Mouse (Mus musculus) embryonic facial prominence, embryonic 14.5 days (tissue): ENCODE results near the gene Pemt. TPM values are rescaled to one million over a fixed set of nuclear protein-coding genes. Genes with fewer than 3 reads are reported as not detected.

Experiments used
- ATAC-seq: fragments of 200-750 bp; cut with Nextera tagmentation; 2 replicates; pipeline ENCODE4 v1.8.0; 2017; ENCODE audit warnings: low read depth, moderate number of reproducible peaks, moderate TSS enrichment
- DNase-seq: peaks from one replicate; pipeline ENCODE4 v3.0.0-alpha.2; 2015; ENCODE audit warnings: low spot score
- H3K27ac ChIP-seq: fragments of 300-500 bp; sonication (generic); replicated peaks from 2 replicates; pipeline ENCODE4 v1.5.1; 2014; ENCODE audit warnings: low read depth, mild to moderate bottlenecking, low read length, moderate library complexity
- H3K27me3 ChIP-seq: fragments of 300-500 bp; sonication (generic); replicated peaks from 2 replicates; pipeline ENCODE4 v1.6.1; 2014; ENCODE audit warnings: low read length; ENCODE audit not compliant: control insufficient read depth, insufficient read depth
- H3K36me3 ChIP-seq: fragments of 300-500 bp; sonication (generic); 2 replicates; pipeline ENCODE4 v1.6.1; 2014; ENCODE audit warnings: low read length, mixed read lengths; ENCODE audit not compliant: control insufficient read depth, insufficient read depth
- H3K4me1 ChIP-seq: fragments of 300-500 bp; sonication (generic); 2 replicates; pipeline ENCODE4 v1.6.1; 2014; ENCODE audit warnings: antibody characterized with exemption, low read length; ENCODE audit not compliant: control insufficient read depth, insufficient read depth
- H3K4me2 ChIP-seq: fragments of 300-500 bp; sonication (generic); 2 replicates; pipeline ENCODE4 v1.6.1; 2014; ENCODE audit warnings: low read depth, mild to moderate bottlenecking, low read length, moderate library complexity, mixed read lengths
- H3K4me3 ChIP-seq: fragments of 300-500 bp; sonication (generic); 2 replicates; pipeline ENCODE4 v1.5.1; 2014; ENCODE audit warnings: low read depth, mild to moderate bottlenecking, low read length
- H3K9ac ChIP-seq: fragments of 300-500 bp; sonication (generic); 2 replicates; pipeline ENCODE4 v1.6.1; 2014; ENCODE audit warnings: low read depth, mild to moderate bottlenecking, low read length, moderate library complexity, mixed read lengths
- H3K9me3 ChIP-seq: fragments of 300-500 bp; sonication (generic); 2 replicates; pipeline ENCODE4 v1.6.1; 2016; ENCODE audit warnings: low read length; ENCODE audit not compliant: control insufficient read depth
- WGBS: fragments of 180-500 bp; shearing (Covaris S2); extraction: QIAGEN DNeasy Blood & Tissue Kit; methylation state at CpG from one replicate; pipeline ENCODE4 v1.1.7; 2014; 5-methylcytosine and 5-hydroxymethylcytosine counted together
- polyA plus RNA-seq: library from polyadenylated mRNA; unstranded; fragments of >200 nt; fragmentation: Nextera tagmentation; extraction: Ambion mirVana; gene quantifications from 2 replicates; pipeline ENCODE4 v1.2.1, GENCODE M21; 2014

The Pemt gene
- polyA plus RNA-seq, 1 experiment from 2014 or later, result 9.2 TPM

- no peak overlapping the region for H3K4me2 ChIP-seq
- ATAC-seq, result no peak
- no peak for DNase-seq
- H3K4me1 ChIP-seq, result no peaks in the 10 kb centered on the region
- H3K9me3 ChIP-seq, result no peaks in the 10 kb centered on the region
- no peaks in the 10 kb centered on the region for H3K27me3 ChIP-seq
- no peak overlapping the region for H3K4me3 ChIP-seq
- H3K36me3 ChIP-seq, result no peaks in the 10 kb centered on the region
- H3K9ac ChIP-seq, result no peak overlapping the region
- H3K27ac ChIP-seq, result no peak overlapping the region
- 77% methylated on average over 5 of the region's 5 CpGs for WGBS
Measured at GRCm38 (mm10) chr11:60001231-60001980, 44.9 kb downstream of the Pemt start.

GRCm38 (mm10) chr11:59994318-59994717, 52.0 kb downstream of the Pemt start:
- Histone ChIP-seq H3K4me3 (no peak overlapping the region), H3K27me3 (no peaks in the 10 kb centered on the region), H3K27ac (no peak overlapping the region), H3K36me3 (no peaks in the 10 kb centered on the region), H3K4me2 (no peak overlapping the region), H3K4me1 (peaks cover 6% of the 10 kb centered on the region; the same call in 1 of the 2 replicates), H3K9me3 (no peaks in the 10 kb centered on the region), H3K9ac (no peak overlapping the region)
- ATAC-seq, result no peak
- DNase-seq, result no peak
- WGBS, result 64% methylated on average over 9 of the region's 9 CpGs

- no peak overlapping the region for H3K9ac ChIP-seq
- WGBS, result 54% methylated on average over 8 of the region's 8 CpGs
- DNase-seq (peak; percentile 17), ATAC-seq (no peak)
- H3K27me3 ChIP-seq, result no peaks in the 10 kb centered on the region
- no peaks in the 10 kb centered on the region for H3K36me3 ChIP-seq
- no peaks in the 10 kb centered on the region for H3K9me3 ChIP-seq
- H3K4me2 ChIP-seq, result no peak overlapping the region
- H3K4me1 ChIP-seq, result peaks cover 8% of the 10 kb centered on the region; the same call in 1 of the 2 replicates
- H3K4me3 ChIP-seq, result no peak overlapping the region
- no peak overlapping the region for H3K27ac ChIP-seq
Measured at GRCm38 (mm10) chr11:59991365-59991764, 54.9 kb downstream of the Pemt start.

GRCm38 (mm10) chr11:59989406-59989805, 56.9 kb downstream of the Pemt start:
- no peak overlapping the region for H3K27ac ChIP-seq
- no peak for ATAC-seq
- no peak overlapping the region for H3K4me3 ChIP-seq
- no peaks in the 10 kb centered on the region for H3K27me3 ChIP-seq
- H3K36me3 ChIP-seq, result no peaks in the 10 kb centered on the region
- 40% methylated on average over 1 of the region's 1 CpGs for WGBS
- H3K9ac ChIP-seq, result no peak overlapping the region
- no peak overlapping the region for H3K4me2 ChIP-seq
- H3K9me3 ChIP-seq, result no peaks in the 10 kb centered on the region
- H3K4me1 ChIP-seq, result peaks cover 8% of the 10 kb centered on the region; the same call in 1 of the 2 replicates
- peak; percentile 63 for DNase-seq

GRCm38 (mm10) chr11:59977831-59978230, 68.5 kb downstream of the Pemt start:
- Histone ChIP-seq H3K4me2 (no peak overlapping the region), H3K9me3 (no peaks in the 10 kb centered on the region), H3K27ac (no peak overlapping the region), H3K9ac (no peak overlapping the region), H3K4me1 (no peaks in the 10 kb centered on the region; the same call in 1 of the 2 replicates), H3K36me3 (no peaks in the 10 kb centered on the region), H3K27me3 (no peaks in the 10 kb centered on the region), H3K4me3 (no peak overlapping the region)
- DNase-seq (no peak), ATAC-seq (no peak)
- 81% methylated on average over 5 of the region's 5 CpGs for WGBS

- WGBS, result 34% methylated on average over 8 of the region's 10 CpGs
- Histone ChIP-seq H3K9me3 (no peaks in the 10 kb centered on the region), H3K36me3 (no peaks in the 10 kb centered on the region), H3K4me2 (no peak overlapping the region), H3K4me3 (no peak overlapping the region), H3K27ac (no peak overlapping the region), H3K9ac (no peak overlapping the region), H3K27me3 (no peaks in the 10 kb centered on the region), H3K4me1 (no peaks in the 10 kb centered on the region; the same call in 1 of the 2 replicates)
- DNase-seq (peak; percentile 32), ATAC-seq (peak; percentile 17; the same call in 1 of the 2 replicates)
Measured at GRCm38 (mm10) chr11:59975241-59975640, 71.0 kb downstream of the Pemt start.

- 77% methylated on average over 5 of the region's 5 CpGs for WGBS
- Histone ChIP-seq H3K9ac (no peak overlapping the region), H3K4me3 (no peak overlapping the region), H3K9me3 (no peaks in the 10 kb centered on the region), H3K27me3 (no peaks in the 10 kb centered on the region), H3K4me1 (no peaks in the 10 kb centered on the region), H3K36me3 (no peaks in the 10 kb centered on the region), H3K4me2 (no peak overlapping the region), H3K27ac (no peak overlapping the region)
- ATAC-seq (no peak), DNase-seq (no peak)
Measured at GRCm38 (mm10) chr11:59973389-59973788, 72.9 kb downstream of the Pemt start.

GRCm38 (mm10) chr11:59971691-59972090, 74.6 kb downstream of the Pemt start:
- Histone ChIP-seq H3K27me3 (no peaks in the 10 kb centered on the region), H3K4me3 (no peak overlapping the region), H3K36me3 (no peaks in the 10 kb centered on the region), H3K4me1 (no peaks in the 10 kb centered on the region), H3K9me3 (no peaks in the 10 kb centered on the region), H3K9ac (no peak overlapping the region), H3K4me2 (no peak overlapping the region), H3K27ac (no peak overlapping the region)
- 39% methylated on average over 2 of the region's 2 CpGs for whole genome bisulfite sequencing
- DNase-seq (no peak), ATAC-seq (no peak)

GRCm38 (mm10) chr11:59970780-59971179, 75.5 kb downstream of the Pemt start:
- Histone ChIP-seq H3K27ac (no peak overlapping the region), H3K36me3 (no peaks in the 10 kb centered on the region), H3K4me1 (no peaks in the 10 kb centered on the region), H3K27me3 (no peaks in the 10 kb centered on the region; the same call in 1 of the 2 replicates), H3K9me3 (no peaks in the 10 kb centered on the region), H3K9ac (no peak overlapping the region), H3K4me3 (no peak overlapping the region), H3K4me2 (no peak overlapping the region)
- peak; percentile 12 for DNase-seq
- peak; percentile 32; the same call in 1 of the 2 replicates for ATAC-seq
- 60% methylated on average over 4 of the region's 5 CpGs for WGBS
